In genomic region chr1:181052898-181053297, GRCm38 (mm10) we compare ENCODE assay signal across 47 mouse cellular contexts. TPM values are rescaled to one million over a fixed set of nuclear protein-coding genes. Genes with fewer than 3 reads are reported as not detected.
"Had no signal": no experiment of that assay in that cellular context is flagged by ENCODE, and none has a peak within 500 bp of the region (broad histone marks: within the 10 kb centered on the region; RNA-seq: fewer than 3 reads in every experiment).

No protein-coding gene starts in this region.

- H3K9me3 ChIP-seq: heart, embryonic 15.5 days; hindbrain, embryonic 12.5 days; hindbrain, embryonic 15.5 days; intestine, embryonic 15.5 days; kidney, embryonic 15.5 days had no signal

- H3K27me3 ChIP-seq: heart, embryonic 12.5 days; heart, embryonic 15.5 days; hindbrain, embryonic 12.5 days; hindbrain, embryonic 13.5 days; hindbrain, embryonic 15.5 days; intestine, embryonic 15.5 days; kidney, embryonic 15.5 days had no signal

- H3K4me3 ChIP-seq: heart, embryonic 12.5 days; heart, embryonic 13.5 days; heart, embryonic 15.5 days; hindbrain, embryonic 10.5 days; hindbrain, embryonic 12.5 days; hindbrain, embryonic 13.5 days; hindbrain, embryonic 15.5 days; intestine, embryonic 15.5 days; kidney, embryonic 15.5 days; layer of hippocampus, adult 2 months; left cerebral cortex, adult 2 months had no signal

- H3K36me3 ChIP-seq: heart, embryonic 12.5 days; heart, embryonic 13.5 days; heart, embryonic 15.5 days; hindbrain, embryonic 10.5 days; hindbrain, embryonic 12.5 days; hindbrain, embryonic 13.5 days; hindbrain, embryonic 15.5 days; intestine, embryonic 15.5 days; kidney, embryonic 15.5 days had no signal

- H3K9ac ChIP-seq: heart, embryonic 12.5 days; heart, embryonic 13.5 days; heart, embryonic 15.5 days; hindbrain, embryonic 12.5 days; hindbrain, embryonic 13.5 days; hindbrain, embryonic 14.5 days; hindbrain, embryonic 15.5 days; intestine, embryonic 15.5 days; kidney, embryonic 15.5 days had no signal

- DNase-seq: heart, postnatal 10 days; heart, postnatal 14 days; heart, postnatal 36 days; heart, postnatal 4 days; kidney, adult 11 months; kidney, adult 18-20 months; kidney, adult 2 months; kidney, adult 8-10 months; kidney, adult 9 months; kidney, postnatal 10 days; kidney, postnatal 14 days; kidney, postnatal 25 days; kidney, postnatal 36 days; kidney, postnatal 4 days; layer of hippocampus, adult 9-11 months; layer of hippocampus, postnatal 36 days had no signal

- H3K27ac ChIP-seq: heart, embryonic 13.5 days; heart, embryonic 15.5 days; hindbrain, embryonic 10.5 days; hindbrain, embryonic 12.5 days; hindbrain, embryonic 13.5 days; hindbrain, embryonic 14.5 days; hindbrain, embryonic 15.5 days; hindbrain, postnatal 0 days; intestine, embryonic 15.5 days; kidney, embryonic 15.5 days; kidney, postnatal 0 days; layer of hippocampus, adult 2 months; left cerebral cortex, adult 2 months had no signal

- H3K4me1 ChIP-seq: heart, embryonic 12.5 days; heart, embryonic 13.5 days; heart, embryonic 15.5 days; hindbrain, embryonic 10.5 days; hindbrain, embryonic 12.5 days; hindbrain, embryonic 13.5 days; hindbrain, embryonic 15.5 days; intestine, embryonic 15.5 days; kidney, embryonic 15.5 days had no signal

RNA-seq across cellular contexts. Expression of gene 9130409I23Rik, which starts 1.9 kb away (rescaled TPM):
- total RNA-seq: heart, postnatal 10 days; heart, postnatal 14 days; heart, postnatal 25 days; heart, postnatal 36 days; heart, postnatal 4 days; hematopoietic stem cell, adult 5-6 weeks; hindbrain, postnatal 0 days; layer of hippocampus, adult 18-20 months; layer of hippocampus, postnatal 10 days; layer of hippocampus, postnatal 14 days; layer of hippocampus, postnatal 36 days; left cerebral cortex, adult 18-20 months; left cerebral cortex, adult 2 months had no signal
- polyA plus RNA-seq: heart, embryonic 11.5 days; heart, embryonic 12.5 days; heart, embryonic 13.5 days; heart, embryonic 14.5 days; heart, embryonic 15.5 days; heart, postnatal 0 days; hindbrain, embryonic 10.5 days; hindbrain, embryonic 11.5 days; hindbrain, embryonic 14.5 days; hindbrain, embryonic 15.5 days; hindbrain, embryonic 16.5 days; hindbrain, postnatal 0 days; inflammation-experienced regulatory T-cells, adult 6 months; intestine, embryonic 14.5 days; intestine, embryonic 15.5 days; intestine, embryonic 16.5 days; kidney, adult 2 months; kidney, embryonic 14.5 days; kidney, embryonic 15.5 days; kidney, embryonic 16.5 days; large intestine, adult 2 months had no signal
